Mouse (Mus musculus): Measurements from ENCODE around the gene Glmp. TPM values are rescaled to one million over a fixed set of nuclear protein-coding genes. Genes with fewer than 3 reads are reported as not detected.
"Not testable (repeated sequence)": the region's sequence is repeated elsewhere in the genome, so short reads cannot be mapped to it uniquely, and the experiment has no call there.

Gene Glmp
- total and polyA plus RNA-seq, 2 experiments: 17.8 to 154 TPM

DNA sequence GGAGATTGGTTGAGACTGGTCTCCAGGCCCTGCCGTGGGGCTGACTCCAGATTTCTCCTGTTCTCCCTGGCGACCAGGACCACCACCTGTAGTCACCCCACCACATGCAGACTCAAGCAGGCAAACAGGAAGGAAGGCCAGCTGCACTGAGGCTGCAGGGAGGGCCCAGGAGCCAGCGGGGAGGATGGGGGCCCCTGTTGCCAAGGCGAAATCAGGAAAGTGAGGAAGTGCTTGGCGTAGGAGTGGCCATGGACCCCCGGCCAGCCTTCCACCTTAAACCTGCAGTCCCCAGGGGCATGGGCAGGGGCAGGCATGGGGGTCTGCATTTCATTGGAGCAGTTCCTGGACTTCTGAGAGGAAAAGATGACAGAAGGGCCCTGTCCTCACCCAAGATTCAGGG is 36.3 kb downstream of the Glmp start:
- WGBS: 90% methylated on average over 6 of the region's 6 CpGs

DNA sequence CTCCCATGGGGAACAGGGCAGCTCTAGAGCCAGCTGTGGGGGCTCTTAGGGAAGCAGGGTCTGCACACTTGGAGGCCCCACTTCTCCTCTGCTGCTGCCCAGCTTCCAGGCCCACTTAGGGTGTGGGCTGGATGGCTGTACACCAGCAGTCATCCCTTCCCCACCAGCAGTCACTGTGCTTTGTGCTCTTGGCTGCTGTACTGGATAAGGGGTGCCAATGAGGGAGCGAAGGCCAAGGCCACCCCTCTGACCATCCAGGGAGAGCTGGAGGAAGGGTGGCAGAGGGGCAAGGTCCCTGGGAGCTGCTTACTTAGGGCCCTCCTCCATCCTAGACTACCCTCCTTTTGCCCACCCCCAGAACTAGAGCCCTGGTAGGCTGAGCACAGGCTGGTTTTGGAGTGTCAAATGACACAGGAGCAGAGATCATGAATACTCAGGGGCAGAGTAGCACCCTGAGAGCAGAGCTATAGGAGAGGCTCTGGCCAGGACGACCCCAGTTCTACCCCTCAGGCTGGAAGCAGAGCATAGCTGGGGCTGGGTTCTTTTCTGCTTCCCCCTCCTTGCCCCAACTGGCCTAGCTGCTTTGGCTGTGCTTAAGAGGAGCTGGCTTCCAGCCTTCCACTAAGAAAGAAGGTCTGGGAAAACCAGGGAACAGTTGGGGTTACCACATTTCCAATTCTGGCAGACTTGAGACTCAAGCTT is 36.9 kb downstream of the Glmp start:
- Histone ChIP-seq H3K4me3 (ENCODE audit: insufficient read depth, low read depth, low read length) (no peak overlapping the region), H3K79me2 (ENCODE audit: control insufficient read depth, insufficient read depth, low read length) (no peaks in the 10 kb centered on the region), H3K4me1 (ENCODE audit: control insufficient read depth, insufficient read depth, low read length) (no peaks in the 10 kb centered on the region), H3K36me3 (ENCODE audit: control insufficient read depth, insufficient read depth, low read length) (peaks cover 22% of the 10 kb centered on the region; the same call in 1 of the 2 replicates), H3K9ac (ENCODE audit: low read depth, low read length) (no peak overlapping the region), H3K27me3 (ENCODE audit: control insufficient read depth, insufficient read depth, low read length) (peaks cover 7% of the 10 kb centered on the region; the same call in 1 of the 2 replicates), H3K27ac (replicated peaks; ENCODE audit: insufficient read depth, low read depth, low read length) (no peak overlapping the region)
- DNase-seq (ENCODE audit: extremely low read depth, low read depth, low spot score): no peak
- no peak for TF ChIP-seq POLR2A (IDR thresholded peaks at IDR 0.05; ENCODE audit: extremely low read depth, insufficient read depth, low read length)
- TF ChIP-seq CTCF (IDR thresholded peaks at IDR 0.05; ENCODE audit: low read depth, low read length): no peak
- 82% methylated on average over 2 of the region's 2 CpGs for WGBS

More for the DNA sequence above, 36.3 kb downstream of the Glmp start:
- Histone ChIP-seq H3K4me1 (ENCODE audit: control insufficient read depth, insufficient read depth, low read length) (no peaks in the 10 kb centered on the region), H3K36me3 (ENCODE audit: control insufficient read depth, insufficient read depth, low read length) (peaks cover 27% of the 10 kb centered on the region), H3K27me3 (ENCODE audit: control insufficient read depth, insufficient read depth, low read length) (peaks cover 7% of the 10 kb centered on the region; the same call in 1 of the 2 replicates), H3K4me3 (ENCODE audit: insufficient read depth, low read depth, low read length) (no peak overlapping the region), H3K79me2 (ENCODE audit: control insufficient read depth, insufficient read depth, low read length) (no peaks in the 10 kb centered on the region), H3K9ac (ENCODE audit: low read depth, low read length) (no peak overlapping the region), H3K27ac (replicated peaks; ENCODE audit: insufficient read depth, low read depth, low read length) (no peak overlapping the region)
- DNase-seq (ENCODE audit: extremely low read depth, low read depth, low spot score): no peak
- TF ChIP-seq CTCF (IDR thresholded peaks at IDR 0.05; ENCODE audit: low read depth, low read length): no peak
- TF ChIP-seq POLR2A (IDR thresholded peaks at IDR 0.05; ENCODE audit: extremely low read depth, insufficient read depth, low read length): no peak

DNA sequence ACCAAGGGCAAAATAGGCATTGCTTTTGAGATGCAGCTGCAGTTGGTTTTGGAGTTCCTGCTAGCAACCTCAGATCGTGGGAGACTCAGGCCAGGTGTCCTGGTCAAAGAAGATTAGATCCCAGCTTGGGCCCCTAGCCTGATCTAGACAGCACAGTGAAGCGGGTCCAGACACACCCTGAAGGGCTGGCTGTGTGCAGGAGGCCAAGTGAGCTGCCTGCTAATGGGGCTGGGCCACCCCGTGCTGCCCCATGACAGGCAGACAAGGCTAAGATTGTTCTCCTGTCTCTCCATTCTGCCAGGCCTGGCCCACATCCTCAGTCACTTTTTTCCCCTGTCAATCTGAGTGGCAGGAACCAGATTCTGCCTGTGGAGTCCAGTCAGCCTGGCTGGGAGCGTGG is 38.9 kb downstream of the Glmp start:
- DNase-seq (ENCODE audit: extremely low read depth, low read depth, low spot score): no peak
- no peak overlapping the region for H3K27ac ChIP-seq (replicated peaks; ENCODE audit: insufficient read depth, low read depth, low read length)
- H3K9ac ChIP-seq (ENCODE audit: low read depth, low read length): no peak overlapping the region
- WGBS: 80% methylated on average over 4 of the region's 4 CpGs
- no peaks in the 10 kb centered on the region for H3K79me2 ChIP-seq (ENCODE audit: control insufficient read depth, insufficient read depth, low read length)
- no peaks in the 10 kb centered on the region for H3K4me1 ChIP-seq (ENCODE audit: control insufficient read depth, insufficient read depth, low read length)
- TF ChIP-seq CTCF (IDR thresholded peaks at IDR 0.05; ENCODE audit: low read depth, low read length) (no peak), POLR2A (IDR thresholded peaks at IDR 0.05; ENCODE audit: extremely low read depth, insufficient read depth, low read length) (no peak)
- peaks cover 7% of the 10 kb centered on the region; the same call in 1 of the 2 replicates for H3K27me3 ChIP-seq (ENCODE audit: control insufficient read depth, insufficient read depth, low read length)
- peaks cover 18% of the 10 kb centered on the region; the same call in 1 of the 2 replicates for H3K36me3 ChIP-seq (ENCODE audit: control insufficient read depth, insufficient read depth, low read length)
- no peak overlapping the region for H3K4me3 ChIP-seq (ENCODE audit: insufficient read depth, low read depth, low read length)

DNA sequence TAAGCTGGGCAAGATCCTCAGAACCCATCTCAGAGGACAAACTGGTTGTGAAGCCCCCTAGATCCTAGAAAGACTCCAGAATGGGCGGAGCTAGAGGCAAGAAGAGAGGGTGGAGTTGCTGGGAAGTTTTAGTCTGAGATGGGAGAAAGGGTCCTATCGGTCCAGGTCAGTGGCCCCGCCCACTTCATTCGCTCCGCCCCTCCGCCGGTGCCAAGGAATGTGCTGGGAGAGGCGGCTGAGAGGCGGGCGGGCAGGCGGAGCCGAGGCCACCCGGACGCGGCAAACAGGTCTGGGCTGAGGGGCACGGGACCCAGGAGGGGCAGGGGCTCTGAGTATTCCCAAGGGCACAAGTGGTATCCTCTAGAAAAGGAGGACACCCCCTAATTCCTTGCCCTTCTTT is 39.5 kb downstream of the Glmp start, which contains the start of gene Paqr6:
TSS of gene Paqr6 (plus strand) at position 248 of the 400 bp plus-strand sequence.
- 13% methylated on average over 16 of the region's 16 CpGs for WGBS
- no peaks in the 10 kb centered on the region for H3K4me1 ChIP-seq (ENCODE audit: control insufficient read depth, insufficient read depth, low read length)
- DNase-seq (ENCODE audit: extremely low read depth, low read depth, low spot score): no peak
- no peak within 1 kb of the TSS for H3K4me3 ChIP-seq (ENCODE audit: insufficient read depth, low read depth, low read length)
- H3K27ac ChIP-seq (replicated peaks; ENCODE audit: insufficient read depth, low read depth, low read length): no peak within 1 kb of the TSS
- no peak within 1 kb of the TSS for H3K9ac ChIP-seq (ENCODE audit: low read depth, low read length)
- H3K79me2 ChIP-seq (ENCODE audit: control insufficient read depth, insufficient read depth, low read length): no peaks in the 10 kb centered on the region
- H3K27me3 ChIP-seq (ENCODE audit: control insufficient read depth, insufficient read depth, low read length): peaks cover 7% of the 10 kb centered on the region; the same call in 1 of the 2 replicates
- TF ChIP-seq CTCF (IDR thresholded peaks at IDR 0.05; ENCODE audit: low read depth, low read length) (no peak), POLR2A (IDR thresholded peaks at IDR 0.05; ENCODE audit: extremely low read depth, insufficient read depth, low read length) (no peak)
- peaks cover 13% of the 10 kb centered on the region; the same call in 1 of the 2 replicates for H3K36me3 ChIP-seq (ENCODE audit: control insufficient read depth, insufficient read depth, low read length)

DNA sequence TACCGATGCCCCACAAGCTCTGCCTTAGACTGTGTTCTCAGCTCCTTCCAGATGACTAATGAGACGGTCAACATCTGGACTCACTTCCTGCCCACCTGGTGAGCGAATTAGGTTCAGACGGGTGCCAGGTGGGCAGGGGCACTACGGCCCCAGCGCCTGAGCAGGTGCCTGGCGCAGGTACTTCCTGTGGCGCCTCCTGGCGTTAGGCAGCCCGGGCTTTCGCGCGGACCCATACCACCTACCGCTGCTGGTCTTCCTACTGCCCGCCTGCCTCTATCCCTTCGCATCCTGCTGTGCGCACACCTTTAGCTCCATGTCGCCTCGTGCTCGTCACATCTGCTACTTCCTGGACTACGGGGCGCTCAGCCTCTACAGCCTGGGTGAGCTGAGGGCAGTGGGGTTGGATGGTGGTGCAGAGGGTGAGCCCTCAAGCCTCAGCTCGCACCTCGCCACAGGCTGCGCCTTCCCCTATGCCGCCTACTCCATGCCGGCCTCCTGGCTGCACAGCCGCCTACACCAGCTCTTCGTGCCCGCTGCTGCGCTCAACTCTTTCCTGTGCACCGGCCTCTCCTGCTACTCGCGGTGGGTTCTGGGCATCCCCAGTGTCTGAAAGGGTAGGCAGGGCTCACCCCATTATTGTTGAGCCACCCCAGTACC is 41.0 kb downstream of the Glmp start:
- no peaks in the 10 kb centered on the region for H3K79me2 ChIP-seq (ENCODE audit: control insufficient read depth, insufficient read depth, low read length)
- H3K9ac ChIP-seq (ENCODE audit: low read depth, low read length): no peak overlapping the region
- no peak overlapping the region for H3K4me3 ChIP-seq (ENCODE audit: insufficient read depth, low read depth, low read length)
- no peak for TF ChIP-seq CTCF (IDR thresholded peaks at IDR 0.05; ENCODE audit: low read depth, low read length)
- TF ChIP-seq POLR2A (IDR thresholded peaks at IDR 0.05; ENCODE audit: extremely low read depth, insufficient read depth, low read length): no peak
- WGBS: 47% methylated on average over 34 of the region's 34 CpGs
- DNase-seq (ENCODE audit: extremely low read depth, low read depth, low spot score): no peak
- H3K27me3 ChIP-seq (ENCODE audit: control insufficient read depth, insufficient read depth, low read length): peaks cover 7% of the 10 kb centered on the region; the same call in 1 of the 2 replicates
- H3K4me1 ChIP-seq (ENCODE audit: control insufficient read depth, insufficient read depth, low read length): no peaks in the 10 kb centered on the region
- no peak overlapping the region for H3K27ac ChIP-seq (replicated peaks; ENCODE audit: insufficient read depth, low read depth, low read length)
- H3K36me3 ChIP-seq (ENCODE audit: control insufficient read depth, insufficient read depth, low read length): peaks cover 1% of the 10 kb centered on the region; the same call in 1 of the 2 replicates

DNA sequence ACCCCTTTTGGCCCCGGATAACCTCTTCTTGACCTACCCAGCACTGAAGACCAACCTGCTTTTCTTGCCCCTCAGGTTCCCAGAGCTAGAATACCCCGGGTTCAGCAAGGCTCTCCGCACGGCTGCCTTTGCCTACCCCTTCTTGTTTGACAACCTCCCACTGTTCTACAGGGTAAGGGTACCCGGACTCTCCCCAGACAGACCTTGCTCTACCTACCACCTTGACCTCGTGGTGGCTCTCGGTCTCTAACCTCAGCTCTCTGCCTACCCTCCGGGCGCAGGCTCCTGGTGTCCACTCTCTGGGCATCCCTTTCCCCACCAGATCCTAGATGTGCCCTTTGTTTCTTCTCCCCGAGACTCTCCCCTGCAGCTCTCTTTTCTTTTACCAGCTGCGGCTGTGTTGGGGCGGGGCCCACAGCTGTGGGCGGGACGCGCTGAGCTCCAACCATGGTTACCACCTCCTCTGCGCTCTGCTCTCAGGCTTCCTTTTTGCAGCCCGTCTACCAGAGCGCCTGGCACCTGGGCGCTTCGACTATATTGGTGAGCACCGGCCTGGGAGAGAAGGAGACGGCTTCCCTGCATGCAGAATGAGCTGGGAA is 42.1 kb downstream of the Glmp start:
- H3K4me3 ChIP-seq (ENCODE audit: insufficient read depth, low read depth, low read length); H3K79me2 ChIP-seq (ENCODE audit: control insufficient read depth, insufficient read depth, low read length); H3K27me3 ChIP-seq (ENCODE audit: control insufficient read depth, insufficient read depth, low read length); H3K27ac ChIP-seq (replicated peaks; ENCODE audit: insufficient read depth, low read depth, low read length); DNase-seq (ENCODE audit: extremely low read depth, low read depth, low spot score); H3K9ac ChIP-seq (ENCODE audit: low read depth, low read length); H3K4me1 ChIP-seq (ENCODE audit: control insufficient read depth, insufficient read depth, low read length); H3K36me3 ChIP-seq (ENCODE audit: control insufficient read depth, insufficient read depth, low read length): not testable (repeated sequence)
- 10% methylated on average over 22 of the region's 22 CpGs for WGBS

DNA sequence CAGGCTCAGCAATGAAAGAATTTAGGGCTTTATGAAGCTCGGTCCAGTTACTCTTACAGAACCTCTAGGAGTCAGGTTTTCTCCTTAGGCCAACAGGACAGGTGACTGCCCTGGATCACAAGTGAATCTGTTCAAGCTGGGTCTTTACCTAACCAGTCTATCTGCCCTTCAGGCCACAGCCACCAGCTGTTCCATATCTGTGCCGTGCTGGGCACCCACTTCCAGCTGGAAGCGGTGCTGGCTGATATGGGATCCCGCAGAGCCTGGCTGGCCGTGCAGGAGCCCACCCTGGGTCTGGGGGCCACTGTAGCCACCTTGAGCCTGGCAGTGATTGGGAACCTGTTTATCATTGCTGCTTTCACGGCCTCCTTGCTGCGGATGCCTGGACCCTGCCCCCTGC is 42.7 kb downstream of the Glmp start:
- 56% methylated on average over 3 of the region's 7 CpGs for whole genome bisulfite sequencing
- not testable (repeated sequence) for H3K27me3 ChIP-seq (ENCODE audit: control insufficient read depth, insufficient read depth, low read length); H3K79me2 ChIP-seq (ENCODE audit: control insufficient read depth, insufficient read depth, low read length); H3K4me3 ChIP-seq (ENCODE audit: insufficient read depth, low read depth, low read length); DNase-seq (ENCODE audit: extremely low read depth, low read depth, low spot score); H3K9ac ChIP-seq (ENCODE audit: low read depth, low read length); H3K36me3 ChIP-seq (ENCODE audit: control insufficient read depth, insufficient read depth, low read length); H3K27ac ChIP-seq (replicated peaks; ENCODE audit: insufficient read depth, low read depth, low read length); H3K4me1 ChIP-seq (ENCODE audit: control insufficient read depth, insufficient read depth, low read length)

DNA sequence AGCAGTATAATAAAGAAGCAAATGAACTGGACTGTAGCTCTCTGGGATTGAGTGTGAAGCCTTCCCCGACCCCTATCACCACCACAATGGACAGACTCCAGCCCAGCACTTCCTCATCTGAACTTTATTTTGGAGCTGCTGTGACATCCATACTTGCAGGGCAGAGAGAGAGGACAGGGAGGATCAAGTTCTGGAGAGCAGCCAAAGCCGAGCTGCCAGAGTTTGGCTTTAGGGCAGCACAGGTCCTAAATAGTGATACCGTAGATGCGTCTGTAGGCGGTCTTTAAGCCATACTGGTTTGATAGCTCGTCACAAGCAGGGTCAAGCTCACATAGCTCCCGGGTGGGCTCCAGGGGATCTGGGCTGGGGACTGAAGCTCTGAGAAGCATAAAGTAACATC is 43.7 kb downstream of the Glmp start:
- H3K4me1 ChIP-seq (ENCODE audit: control insufficient read depth, insufficient read depth, low read length): not testable (repeated sequence)
- 89% methylated on average over 7 of the region's 7 CpGs for WGBS

More for the DNA sequence above, 43.7 kb downstream of the Glmp start:
- H3K4me3 ChIP-seq (ENCODE audit: insufficient read depth, low read depth, low read length); DNase-seq (ENCODE audit: extremely low read depth, low read depth, low spot score); H3K9ac ChIP-seq (ENCODE audit: low read depth, low read length); H3K27ac ChIP-seq (replicated peaks; ENCODE audit: insufficient read depth, low read depth, low read length); H3K27me3 ChIP-seq (ENCODE audit: control insufficient read depth, insufficient read depth, low read length); H3K79me2 ChIP-seq (ENCODE audit: control insufficient read depth, insufficient read depth, low read length); H3K36me3 ChIP-seq (ENCODE audit: control insufficient read depth, insufficient read depth, low read length): not testable (repeated sequence)

Data from liver, adult 2 months (tissue).